Mouse (Mus musculus): ENCODE measurements around the gene Ly6g5b.
A peak's percentile ranks its signal among the peaks of the same experiment; 100 is the strongest.

Ly6g5b gene

DNA sequence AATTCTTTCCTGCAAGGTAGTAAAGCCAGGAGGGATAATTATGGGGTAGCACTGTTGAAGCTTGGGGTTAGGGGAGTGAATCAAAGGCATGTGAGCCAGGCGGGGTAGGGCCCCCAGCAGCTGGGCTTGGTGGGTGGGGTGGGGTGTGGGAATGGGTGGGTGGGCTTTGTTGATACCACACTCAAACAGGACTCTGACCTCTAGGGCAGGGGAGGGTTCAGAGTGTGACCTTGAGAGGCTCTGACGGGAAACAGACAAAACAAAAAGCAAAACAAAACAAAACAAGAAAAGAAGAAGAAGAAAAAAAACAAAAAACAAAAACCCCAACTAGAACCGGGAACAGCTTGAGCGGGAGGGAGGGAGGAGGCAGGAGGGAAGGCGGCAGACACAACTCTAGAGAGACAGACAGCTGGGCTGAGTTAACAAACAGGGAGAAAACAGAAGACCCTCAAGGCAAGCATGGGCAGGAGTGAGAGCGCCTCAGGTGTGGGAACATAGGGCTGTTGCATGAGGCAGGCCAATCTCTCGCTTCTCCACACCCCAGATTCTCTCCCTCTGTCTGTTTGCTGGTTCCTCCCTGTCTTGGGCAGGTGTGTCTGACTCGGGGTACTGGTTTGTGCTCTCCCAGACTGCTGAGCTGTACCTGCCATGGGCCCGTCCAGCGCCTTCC is 38.6 kb downstream of the Ly6g5b start, which contains the start of gene Ly6g6e:
Ly6g6e (plus strand) TSS at position 396 of the 670 bp plus-strand sequence.
- DNase-seq: no peak

DNA sequence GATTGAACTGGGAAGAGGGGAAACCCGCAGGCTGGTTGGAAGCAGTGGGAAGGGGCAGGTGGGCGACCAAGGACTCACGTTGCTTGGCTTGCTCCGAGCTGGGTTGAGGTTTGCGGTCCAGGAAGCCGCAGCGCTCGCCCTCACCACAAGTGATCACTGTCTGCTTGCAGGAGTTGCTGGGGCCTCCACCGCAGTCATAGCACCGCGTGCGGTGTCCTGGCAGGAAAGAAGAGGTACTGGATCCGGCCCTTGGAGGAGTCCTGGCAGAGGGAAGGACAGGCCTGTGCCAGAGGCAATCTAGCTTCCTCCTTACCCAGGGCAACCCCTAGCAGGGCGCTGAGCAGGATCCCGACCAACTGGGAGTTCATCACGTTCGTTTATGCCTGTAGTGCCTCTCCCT is 41.1 kb downstream of the Ly6g5b start:
- no peak for DNase-seq

DNA sequence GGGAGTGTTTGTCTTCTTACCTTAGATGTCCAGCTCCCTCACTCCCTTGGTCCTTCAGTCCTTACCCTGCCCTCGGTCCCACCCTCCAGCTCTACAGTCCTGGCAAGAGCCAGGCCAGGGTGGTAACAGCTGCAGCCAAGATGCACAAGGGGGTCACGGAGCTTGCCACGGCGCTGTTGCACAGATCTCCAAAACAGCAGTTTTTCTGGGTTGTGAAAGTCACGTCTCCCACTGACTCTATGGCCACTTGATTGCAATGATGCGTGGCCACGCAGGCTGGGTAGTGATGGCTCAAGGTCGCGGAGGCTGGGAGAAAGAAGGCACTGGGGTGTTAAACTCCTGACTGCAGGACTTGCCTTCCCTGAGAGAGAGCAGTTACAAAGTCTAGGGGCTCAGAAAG is 43.8 kb downstream of the Ly6g5b start:
- DNase-seq: no peak

DNA sequence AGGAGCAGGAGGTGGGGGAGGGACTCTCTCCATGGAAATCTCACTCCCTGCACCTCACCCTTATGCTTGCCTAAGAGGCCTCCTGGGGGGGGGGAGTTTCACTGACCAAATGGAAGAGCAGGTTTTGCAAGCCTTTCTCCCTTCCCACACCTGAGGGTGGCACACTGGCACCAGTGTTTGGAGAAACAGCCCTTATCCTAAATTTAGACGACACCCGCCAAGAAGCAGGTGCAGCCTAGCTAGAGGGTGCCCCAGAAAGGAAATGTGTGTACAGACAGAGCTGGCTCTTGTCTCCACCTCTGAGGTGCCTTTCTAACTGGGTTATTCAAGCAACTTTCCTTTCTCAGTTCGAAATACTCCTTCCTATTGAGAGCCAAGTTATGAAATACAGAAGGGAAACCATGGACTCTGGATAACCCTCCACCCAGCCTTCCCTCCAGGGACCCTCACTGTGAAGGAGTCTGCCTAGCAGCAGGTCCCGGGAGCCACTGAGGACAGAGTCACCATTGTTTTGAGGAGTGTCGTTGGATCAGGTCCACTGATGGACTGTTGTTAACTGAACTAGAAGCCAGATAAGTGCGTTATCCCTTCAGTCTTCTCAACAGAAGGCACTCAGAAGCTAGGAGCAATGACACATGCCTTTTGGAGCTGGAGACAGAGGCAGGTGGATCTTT is 44.5 kb downstream of the Ly6g5b start:
- no peak for DNase-seq

DNA sequence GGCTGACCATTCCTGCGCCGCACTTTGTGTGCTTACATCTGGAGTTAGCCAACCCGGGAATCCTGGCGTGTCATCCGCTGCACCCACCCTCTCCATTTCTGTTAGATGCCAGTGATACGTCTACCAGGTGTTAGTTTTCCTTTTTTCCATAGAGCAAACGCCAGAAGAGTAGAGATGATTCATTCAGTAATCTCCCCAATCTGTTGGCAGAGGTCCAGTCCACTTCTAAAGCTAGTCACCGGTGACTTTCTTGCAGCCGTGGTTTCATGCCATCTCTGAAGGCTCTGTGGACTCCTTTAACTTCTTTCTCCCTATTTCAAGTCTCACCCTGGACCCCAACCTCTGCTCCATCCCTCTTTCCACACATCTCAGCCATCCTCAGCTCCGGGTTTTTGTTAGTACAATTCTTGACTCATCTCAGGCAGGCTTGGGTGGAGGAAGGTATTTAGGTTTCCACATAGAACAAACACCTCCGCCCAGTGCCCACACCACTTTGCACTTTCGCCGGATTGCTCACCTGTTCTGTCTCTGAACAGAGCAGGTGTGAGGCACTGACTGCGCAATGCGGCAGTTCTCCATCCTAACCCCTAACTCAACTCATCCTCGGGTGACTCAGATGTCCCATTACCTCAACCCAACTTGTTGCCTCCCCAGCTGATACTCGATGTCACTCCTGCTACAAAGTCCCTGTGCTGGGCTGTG is 46.9 kb downstream of the Ly6g5b start:
- DNase-seq: no peak

DNA sequence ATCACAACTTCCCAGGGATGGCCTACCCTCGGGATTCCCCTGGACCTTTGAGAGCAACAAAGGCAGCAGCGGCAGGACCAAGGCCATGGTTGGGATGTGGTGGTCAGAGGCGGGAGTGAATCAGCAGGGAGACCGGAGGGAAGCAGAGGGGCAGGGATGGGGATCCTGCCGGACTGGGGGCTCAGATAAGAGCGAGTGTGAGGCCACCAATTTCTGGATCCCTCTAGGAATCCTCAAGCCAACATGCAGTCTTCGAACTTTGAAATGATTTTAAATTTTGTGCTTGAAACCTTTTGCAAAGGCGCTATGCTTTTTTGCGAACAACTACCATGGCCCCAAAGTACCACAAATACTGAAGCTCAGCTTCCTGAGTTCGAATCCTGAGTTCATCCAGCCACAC is 49.1 kb downstream of the Ly6g5b start, which contains the start of gene Mpig6b:
Mpig6b (minus strand) TSS at position 101 of the 400 bp plus-strand sequence.
- DNase-seq: no peak

DNA sequence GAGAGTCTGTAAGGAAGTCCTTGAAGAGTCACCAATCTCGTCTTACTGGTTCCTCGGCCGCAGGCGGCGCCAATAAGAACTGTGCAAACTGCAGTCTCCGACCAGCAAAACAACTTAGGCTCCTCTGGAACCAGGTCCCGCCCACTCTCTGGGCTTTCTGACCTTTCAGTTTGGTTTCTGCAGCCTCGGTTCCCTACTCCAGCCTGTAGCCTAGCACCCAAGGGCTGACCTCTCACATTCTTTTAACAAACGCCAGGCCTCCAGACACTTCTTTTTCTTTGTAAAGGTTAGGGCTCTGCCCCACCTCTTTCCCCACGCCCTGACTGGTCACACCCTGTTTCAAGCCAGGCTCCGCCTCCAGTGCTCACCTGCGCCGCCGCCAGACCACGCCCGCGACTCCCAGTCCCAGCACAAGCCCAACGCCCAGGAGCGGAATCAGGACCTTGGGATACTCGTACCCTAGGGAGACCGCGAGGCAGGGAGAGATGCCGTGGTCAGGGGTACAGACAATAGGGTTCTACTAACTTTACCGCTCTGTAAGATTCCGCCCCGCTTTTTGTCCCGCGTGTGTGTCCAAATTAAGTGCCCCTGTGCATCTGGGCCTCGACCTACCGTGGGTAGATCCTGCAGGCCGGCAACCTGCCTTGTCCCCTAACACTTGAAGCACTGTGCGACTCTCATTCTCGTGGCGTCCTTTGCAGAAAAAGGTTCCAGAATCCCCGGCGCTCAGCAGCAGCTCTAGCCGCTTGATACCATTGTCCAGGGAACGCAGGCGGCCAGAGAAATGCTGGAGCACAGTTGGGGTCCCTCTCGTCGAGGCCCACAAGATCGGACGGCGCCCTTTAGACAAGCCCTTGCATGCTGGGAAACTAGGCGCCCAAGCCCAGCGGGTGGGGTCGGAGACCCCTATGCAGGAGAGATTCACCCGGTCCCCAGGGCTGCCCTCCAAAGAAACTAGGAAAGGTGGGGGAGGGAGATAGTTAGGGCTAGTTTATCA is 50.0 kb downstream of the Ly6g5b start, which contains the start of gene Ly6g6c:
Ly6g6c (plus strand) TSS at position 438 of the 997 bp plus-strand sequence.
- peak; percentile 76 for DNase-seq

DNA sequence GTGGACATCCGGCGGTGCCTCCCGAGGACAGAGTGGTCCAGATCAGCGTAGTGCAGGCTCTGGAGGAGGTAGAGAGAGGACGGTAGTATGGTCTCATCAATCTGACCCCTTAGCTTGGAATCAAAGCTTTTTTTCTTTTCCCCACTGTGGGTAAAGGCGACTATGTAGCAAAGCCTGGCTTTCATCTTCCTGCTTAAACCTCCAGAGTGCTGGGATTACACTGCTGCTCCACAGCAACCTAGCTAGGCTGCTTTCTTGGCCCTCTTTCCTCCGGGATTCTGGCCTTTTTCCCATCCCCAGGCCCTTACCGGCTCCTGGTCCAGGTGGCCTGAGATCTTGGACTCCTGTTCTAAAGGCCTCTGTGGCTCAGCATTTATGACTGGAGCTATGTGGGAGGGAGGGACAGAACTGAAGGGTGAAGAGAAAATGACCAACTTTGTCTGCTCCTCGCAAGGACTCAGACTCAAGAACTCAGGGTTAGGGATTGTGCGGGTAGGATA is 50.8 kb downstream of the Ly6g5b start:
- DNase-seq: no peak
